Mouse (Mus musculus) stomach, embryonic 14.5 days (tissue): ENCODE measurements around the gene Ltbp4. TPM values are rescaled to one million over a fixed set of nuclear protein-coding genes. Genes with fewer than 3 reads are reported as not detected.

Experiments
- polyA plus RNA-seq: library from polyadenylated mRNA; unstranded; fragments of >200 nt; fragmentation: Nextera tagmentation; extraction: Ambion mirVana; gene quantifications from 2 replicates; pipeline ENCODE4 v1.2.1, GENCODE M21; 2014

Gene Ltbp4
- polyA plus RNA-seq, 1 experiment from 2014 or later: 178 TPM

Other genes starting within 250 kb of the Ltbp4 start
- gene Cyp2f2, start 217.8 kb downstream of the Ltbp4 start, polyA plus RNA-seq: 22.5 and 32.1 TPM in 2 replicates
- gene Cyp2t4, start 184.0 kb downstream of the Ltbp4 start, polyA plus RNA-seq: 0.17 TPM in 1 of 2 replicates, not detected in the other
- 39.0 and 42.5 TPM in 2 replicates for gene Egln2, start 170.9 kb downstream of the Ltbp4 start, polyA plus RNA-seq
- gene Rab4b, start 158.8 kb downstream of the Ltbp4 start, polyA plus RNA-seq: 68.6 and 71.1 TPM in 2 replicates
- not detected in 2 replicates for gene Gm21983, start 156.6 kb downstream of the Ltbp4 start, polyA plus RNA-seq
- gene Mia, start 156.5 kb downstream of the Ltbp4 start, polyA plus RNA-seq: 2.4 and 6.3 TPM in 2 replicates
- 4.2 and 4.5 TPM in 2 replicates for gene BC024978, start 141.9 kb downstream of the Ltbp4 start, polyA plus RNA-seq
- 260 and 274 TPM in 2 replicates for gene Snrpa, start 141.4 kb downstream of the Ltbp4 start, polyA plus RNA-seq
- 8.5 and 10.8 TPM in 2 replicates for gene Itpkc, start 109.0 kb downstream of the Ltbp4 start, polyA plus RNA-seq
- 19.7 and 20.5 TPM in 2 replicates for gene Coq8b, start 104.7 kb downstream of the Ltbp4 start, polyA plus RNA-seq
- 15.0 and 16.5 TPM in 2 replicates for gene Numbl, start 79.3 kb downstream of the Ltbp4 start, polyA plus RNA-seq
- 41.5 and 41.6 TPM in 2 replicates for gene Shkbp1, start 18.3 kb upstream of the Ltbp4 start, polyA plus RNA-seq
- 0.53 and 1.9 TPM in 2 replicates for gene Gm20479, start 19.7 kb upstream of the Ltbp4 start, polyA plus RNA-seq
- 0.64 and 1.00 TPM in 2 replicates for gene Sptbn4, start 110.0 kb upstream of the Ltbp4 start, polyA plus RNA-seq
- 67.3 and 78.3 TPM in 2 replicates for gene Blvrb, start 110.3 kb upstream of the Ltbp4 start, polyA plus RNA-seq
- gene Sertad3, start 136.1 kb upstream of the Ltbp4 start, polyA plus RNA-seq: 29.5 and 32.9 TPM in 2 replicates
- 33.6 and 35.5 TPM in 2 replicates for gene Sertad1, start 149.2 kb upstream of the Ltbp4 start, polyA plus RNA-seq
- 1.4 and 1.5 TPM in 2 replicates for gene Prx, start 161.6 kb upstream of the Ltbp4 start, polyA plus RNA-seq
- 1.0 and 1.3 TPM in 2 replicates for gene Hipk4, start 185.6 kb upstream of the Ltbp4 start, polyA plus RNA-seq
- 75.6 and 78.7 TPM in 2 replicates for gene Pld3, start 215.5 kb upstream of the Ltbp4 start, polyA plus RNA-seq
- gene 2310022A10Rik, start 215.5 kb upstream of the Ltbp4 start, polyA plus RNA-seq: 17.6 and 18.4 TPM in 2 replicates